Mouse (Mus musculus) E14TG2a.4 (cell line): Measurements from ENCODE around the gene Vpreb2.

Experiments used
- CTCF ChIP-seq: conservative IDR thresholded peaks from 2 replicates; pipeline ENCODE4 v1.5.1; 2014; ENCODE audit warnings: low read length
- NANOG ChIP-seq: IDR thresholded peaks from 2 replicates; pipeline ENCODE4 v1.6.1; 2014; ENCODE audit warnings: borderline replicate concordance, low read length, mixed read lengths

GRCm38 (mm10) chr16:18022780-18023557 is 42.7 kb downstream of the Vpreb2 start:
- no peak for TF ChIP-seq CTCF
- no peak for TF ChIP-seq NANOG
